Mouse (Mus musculus) C2C12 (cell line): ENCODE data around the gene Ctcfl. TPM values are rescaled to one million over a fixed set of nuclear protein-coding genes. Genes with fewer than 3 reads are reported as not detected.

ENCODE experiments used
- H3K27me3 ChIP-seq: one replicate; pipeline ENCODE4 v1.6.1; 2011; ENCODE audit not compliant: control insufficient read depth, insufficient read depth, insufficient read length
- H3K36me3 ChIP-seq: one replicate; pipeline ENCODE4 v1.6.1; 2011; ENCODE audit not compliant: control insufficient read depth, insufficient read depth
- H3K4me3 ChIP-seq: one replicate; pipeline ENCODE4 v1.5.1; 2011; ENCODE audit warnings: mild to moderate bottlenecking, control low read depth; ENCODE audit not compliant: poor library complexity, insufficient read depth, severe bottlenecking
- H3K79me2 ChIP-seq: one replicate; pipeline ENCODE4 v1.6.1; 2011; ENCODE audit not compliant: control insufficient read depth, insufficient read depth
- H3K79me3 ChIP-seq: one replicate; pipeline ENCODE4 v1.6.1; 2011; ENCODE audit warnings: low read depth, control low read depth
- H3ac ChIP-seq: one replicate; pipeline ENCODE3; 2011; ENCODE audit warnings: low read depth; ENCODE audit not compliant: control insufficient read depth, insufficient read length
- CEBPB ChIP-seq: IDR thresholded peaks from one replicate; pipeline ENCODE4 v1.6.1; 2011; ENCODE audit warnings: low read depth, mild to moderate bottlenecking, control low read depth, moderate library complexity
- CTCF ChIP-seq: IDR thresholded peaks from one replicate; pipeline ENCODE4 v1.5.1; 2011; ENCODE audit not compliant: control insufficient read depth, insufficient read depth, insufficient read length
- FOSL1 ChIP-seq: IDR thresholded peaks from one replicate; pipeline ENCODE4 v1.8.0; 2011; ENCODE audit warnings: mild to moderate bottlenecking, low read length; ENCODE audit not compliant: poor library complexity, insufficient read depth, severe bottlenecking
- MAX ChIP-seq: IDR thresholded peaks from one replicate; pipeline ENCODE4 v1.6.1; 2011; ENCODE audit warnings: mild to moderate bottlenecking, control low read depth
- MYOD1 ChIP-seq: IDR thresholded peaks from one replicate; pipeline ENCODE4 v1.6.1; 2011; ENCODE audit warnings: low read depth; ENCODE audit not compliant: control insufficient read depth, insufficient read length
- MYOG ChIP-seq: IDR thresholded peaks from one replicate; pipeline ENCODE4 v1.6.1; 2011; ENCODE audit not compliant: control insufficient read depth, insufficient read length; ENCODE audit errors: extremely low read depth
- USF1 ChIP-seq: IDR thresholded peaks from one replicate; pipeline ENCODE4 v1.6.1; 2011; ENCODE audit warnings: low read depth, mild to moderate bottlenecking, control low read depth, moderate library complexity
- polyA plus RNA-seq: library from polyadenylated mRNA; unstranded; fragments of >200 nt; fragmentation: generic; extraction: Trizol; gene quantifications from one replicate; pipeline ENCODE4 v1.2.1, GENCODE M21; 2012; ENCODE audit warnings: missing spikeins

Gene Ctcfl
- polyA plus RNA-seq, 1 experiment: not detected

- peaks cover 45% of the 10 kb centered on the region for H3K27me3 ChIP-seq
- H3K79me2 ChIP-seq: no peaks in the 10 kb centered on the region
- no peaks in the 10 kb centered on the region for H3K79me3 ChIP-seq
- no peaks in the 10 kb centered on the region for H3K36me3 ChIP-seq
- H3ac ChIP-seq: no peak overlapping the region
- TF ChIP-seq FOSL1 (no peak), CEBPB (no peak), USF1 (no peak), CTCF (no peak), MYOD1 (no peak), MYOG (no peak), MAX (no peak)
- H3K4me3 ChIP-seq: no peak overlapping the region
Measured at GRCm38 (mm10) chr2:173156923-173157322, 37.6 kb upstream of the Ctcfl start.

GRCm38 (mm10) chr2:173155907-173156306 is 36.6 kb upstream of the Ctcfl start:
- Histone ChIP-seq H3K27me3 (peaks cover 52% of the 10 kb centered on the region), H3K79me3 (no peaks in the 10 kb centered on the region), H3ac (no peak overlapping the region), H3K4me3 (no peak overlapping the region), H3K79me2 (no peaks in the 10 kb centered on the region), H3K36me3 (no peaks in the 10 kb centered on the region)
- TF ChIP-seq CTCF: no peak
- no peak for TF ChIP-seq USF1
- no peak for TF ChIP-seq FOSL1
- TF ChIP-seq MYOG: no peak
- TF ChIP-seq MYOD1: no peak
- no peak for TF ChIP-seq CEBPB
- no peak for TF ChIP-seq MAX

- no peak overlapping the region for H3K4me3 ChIP-seq
- H3ac ChIP-seq: no peak overlapping the region
- no peaks in the 10 kb centered on the region for H3K36me3 ChIP-seq
- no peaks in the 10 kb centered on the region for H3K79me3 ChIP-seq
- no peak for TF ChIP-seq FOSL1
- no peak for TF ChIP-seq CEBPB
- TF ChIP-seq MAX: no peak
- TF ChIP-seq CTCF: no peak
- TF ChIP-seq MYOG: no peak
- TF ChIP-seq USF1: no peak
- no peak for TF ChIP-seq MYOD1
- H3K79me2 ChIP-seq: no peaks in the 10 kb centered on the region
- peaks cover 49% of the 10 kb centered on the region for H3K27me3 ChIP-seq
Measured at GRCm38 (mm10) chr2:173154962-173155361, 35.6 kb upstream of the Ctcfl start.

- Histone ChIP-seq H3K79me2 (no peaks in the 10 kb centered on the region), H3K79me3 (no peaks in the 10 kb centered on the region), H3K4me3 (no peak overlapping the region), H3ac (no peak overlapping the region), H3K27me3 (peaks cover 52% of the 10 kb centered on the region), H3K36me3 (no peaks in the 10 kb centered on the region)
- TF ChIP-seq CTCF: no peak
- no peak for TF ChIP-seq MYOG
- no peak for TF ChIP-seq MYOD1
Measured at GRCm38 (mm10) chr2:173154513-173154912, 35.2 kb upstream of the Ctcfl start.

- Histone ChIP-seq H3K27me3 (peaks cover 53% of the 10 kb centered on the region), H3K79me2 (no peaks in the 10 kb centered on the region), H3K36me3 (no peaks in the 10 kb centered on the region), H3ac (no peak overlapping the region), H3K4me3 (no peak overlapping the region), H3K79me3 (no peaks in the 10 kb centered on the region)
- TF ChIP-seq CTCF (no peak), MYOD1 (no peak), FOSL1 (no peak), USF1 (no peak), MAX (no peak), MYOG (no peak), CEBPB (no peak)
Measured at GRCm38 (mm10) chr2:173153266-173153665, 33.9 kb upstream of the Ctcfl start.

GRCm38 (mm10) chr2:173152436-173153151 is 33.3 kb upstream of the Ctcfl start, which contains the start of gene Pck1:
Pck1 (plus strand) TSS chr2:173153048.
- TF ChIP-seq CTCF (no peak), MYOD1 (no peak), FOSL1 (no peak), USF1 (no peak), MYOG (no peak), CEBPB (no peak), MAX (no peak)
- peaks cover 55% of the 10 kb centered on the region for H3K27me3 ChIP-seq

More at GRCm38 (mm10) chr2:173152436-173153151, 33.3 kb upstream of the Ctcfl start, which contains the start of gene Pck1:
- H3K79me3 ChIP-seq: no peaks in the 10 kb centered on the region
- no peaks in the 10 kb centered on the region for H3K36me3 ChIP-seq
- H3ac ChIP-seq: no peak within 1 kb of the TSS
- no peaks in the 10 kb centered on the region for H3K79me2 ChIP-seq
- no peak within 1 kb of the TSS for H3K4me3 ChIP-seq
